Mouse (Mus musculus): ENCODE measurements around the gene Gm28048.

Gm28048 gene

GRCm38 (mm10) chr11:22981984-22982757, at the start of gene Gm28048, which contains the start of gene Commd1:
Gene Gm28048, minus strand, starts transcription at chr11:22982090.
Gene Commd1, minus strand, starts transcription at chr11:22982382.
- DNase-seq (ENCODE audit: low read depth), result peak; percentile 97

DNA sequence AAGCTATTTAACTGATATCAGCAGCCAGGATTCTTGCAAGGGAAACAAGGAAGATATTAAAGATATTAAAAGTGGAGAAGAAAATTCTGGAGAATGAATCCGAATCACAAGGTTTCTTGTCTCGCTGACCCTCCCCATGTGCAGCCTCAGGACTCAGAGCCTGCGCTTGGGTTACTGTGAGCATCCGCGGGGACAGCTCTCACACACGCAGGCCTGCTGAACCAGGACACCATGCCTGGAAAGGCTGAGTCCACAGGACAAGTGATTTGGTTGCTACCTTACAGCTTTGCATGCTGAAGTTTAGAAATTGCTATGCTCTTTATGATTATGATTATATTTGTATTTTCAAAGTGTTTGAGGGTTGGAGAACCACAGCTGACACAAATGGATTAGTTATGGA, 47.5 kb upstream of the Gm28048 start:
- DNase-seq (ENCODE audit: low read depth), result no peak

DNA sequence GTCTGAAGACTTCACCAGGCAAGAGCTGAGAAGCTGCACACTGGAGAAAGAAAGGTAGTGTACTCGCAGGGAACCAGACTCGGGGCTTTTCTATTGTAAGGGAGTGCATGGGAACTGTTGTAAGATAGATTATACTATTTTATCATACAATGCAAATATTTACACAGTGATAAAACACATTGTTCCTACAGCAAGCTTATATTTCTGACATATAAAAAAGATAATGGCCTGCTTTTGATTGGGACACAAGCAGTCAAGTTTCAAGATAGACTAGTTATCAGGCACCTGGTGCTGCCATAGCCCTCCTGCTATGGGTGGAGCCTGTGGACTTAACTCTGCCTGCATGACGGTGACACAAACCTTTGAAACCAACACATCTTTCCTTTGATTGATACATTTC, 47.1 kb upstream of the Gm28048 start:
- no peak for DNase-seq (ENCODE audit: low read depth)

DNA sequence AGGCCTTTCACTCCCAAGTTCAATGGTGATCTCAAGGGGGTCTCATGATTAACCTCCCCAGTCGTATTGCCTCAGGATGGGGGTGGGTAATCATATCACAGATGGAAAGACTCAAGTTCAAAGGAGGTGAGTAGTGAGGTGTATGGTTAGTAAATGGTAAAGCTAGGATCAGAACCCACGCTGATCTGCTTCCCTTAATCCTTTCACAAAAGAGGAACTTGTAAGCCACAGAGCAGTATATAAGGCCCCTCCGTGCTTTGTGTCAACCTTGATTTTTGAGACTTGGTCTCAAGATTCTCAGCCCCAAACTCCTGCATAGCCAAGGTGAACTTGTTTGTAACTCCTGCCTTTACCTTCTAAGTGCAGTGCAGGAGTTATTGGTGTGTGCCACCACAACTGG, 42.3 kb upstream of the Gm28048 start:
- no peak for DNase-seq (ENCODE audit: low read depth)

DNA sequence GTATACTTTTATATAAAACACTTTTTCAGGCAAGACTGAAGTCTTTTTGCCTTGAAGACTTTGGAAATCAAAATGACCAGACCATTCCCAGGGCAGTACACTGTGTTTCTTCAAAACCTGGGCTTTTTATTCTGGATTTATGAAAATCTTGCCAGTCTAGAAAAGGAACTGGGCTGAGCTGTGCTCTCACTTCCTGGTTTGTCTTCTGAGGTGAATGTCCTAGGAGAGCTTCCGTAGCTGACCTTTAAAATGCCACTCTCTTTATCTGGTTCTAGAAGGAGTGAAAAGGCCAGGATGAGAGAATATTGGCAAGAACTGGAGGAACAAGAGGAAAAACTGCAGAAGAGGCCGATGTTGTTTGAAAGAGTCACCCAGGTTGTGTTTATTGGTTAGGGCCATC, 41.3 kb upstream of the Gm28048 start:
- DNase-seq (ENCODE audit: low read depth), result no peak

DNA sequence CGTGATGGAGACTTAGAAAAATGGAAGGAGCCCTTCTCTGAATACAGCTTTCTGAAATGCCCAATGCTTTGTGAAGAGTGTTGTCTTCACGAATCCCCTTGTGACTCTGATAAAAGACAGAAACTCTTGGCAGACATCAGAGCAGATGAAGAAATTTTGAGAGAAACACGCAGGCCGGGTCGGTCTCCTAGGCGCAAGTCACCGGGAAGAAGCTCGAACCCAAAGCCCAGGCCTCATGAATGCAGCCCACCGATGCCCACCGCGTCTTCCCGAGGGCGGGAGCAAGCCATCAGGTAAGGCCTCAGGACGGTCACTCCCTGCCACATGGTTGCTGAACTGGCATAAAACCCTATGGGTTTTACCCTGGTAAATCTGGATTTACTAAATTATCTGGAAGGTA, 39.0 kb upstream of the Gm28048 start:
- DNase-seq (ENCODE audit: low read depth), result no peak

GRCm38 (mm10) chr11:23020116-23020770, 38.4 kb upstream of the Gm28048 start:
- DNase-seq (ENCODE audit: low read depth), result no peak

- no peak for DNase-seq (ENCODE audit: low read depth)
Observed at GRCm38 (mm10) chr11:23017943-23018342, 36.1 kb upstream of the Gm28048 start.

GRCm38 (mm10) chr11:23014996-23015395, 33.1 kb upstream of the Gm28048 start:
- no peak for DNase-seq (ENCODE audit: low read depth)

- peak; percentile 40 for DNase-seq (ENCODE audit: low read depth)
Observed at GRCm38 (mm10) chr11:23013580-23014294, 31.8 kb upstream of the Gm28048 start.

DNA sequence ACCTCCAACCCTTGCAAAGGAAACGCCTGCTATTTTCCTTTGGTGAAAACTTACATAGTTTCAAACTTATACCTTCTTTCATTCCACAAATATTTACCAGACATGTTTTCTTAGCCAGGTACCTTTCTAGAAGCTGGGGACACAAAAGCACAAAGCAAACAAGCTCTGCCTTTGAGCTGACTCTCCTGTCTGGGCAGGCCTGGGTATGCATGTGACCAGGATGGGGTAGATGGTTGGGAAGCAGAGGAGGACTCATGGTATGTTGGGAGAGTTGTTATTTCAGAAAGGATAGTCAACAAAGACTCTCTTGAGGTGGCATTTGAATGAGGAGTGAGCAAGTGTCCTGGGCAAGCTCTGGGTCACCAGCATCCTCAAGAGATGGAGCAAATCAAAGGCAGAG, 31.2 kb upstream of the Gm28048 start:
- DNase-seq (ENCODE audit: low read depth), result no peak

GRCm38 (mm10) chr11:23008824-23009200, 26.9 kb upstream of the Gm28048 start:
- no peak for DNase-seq (ENCODE audit: low read depth)

DNA sequence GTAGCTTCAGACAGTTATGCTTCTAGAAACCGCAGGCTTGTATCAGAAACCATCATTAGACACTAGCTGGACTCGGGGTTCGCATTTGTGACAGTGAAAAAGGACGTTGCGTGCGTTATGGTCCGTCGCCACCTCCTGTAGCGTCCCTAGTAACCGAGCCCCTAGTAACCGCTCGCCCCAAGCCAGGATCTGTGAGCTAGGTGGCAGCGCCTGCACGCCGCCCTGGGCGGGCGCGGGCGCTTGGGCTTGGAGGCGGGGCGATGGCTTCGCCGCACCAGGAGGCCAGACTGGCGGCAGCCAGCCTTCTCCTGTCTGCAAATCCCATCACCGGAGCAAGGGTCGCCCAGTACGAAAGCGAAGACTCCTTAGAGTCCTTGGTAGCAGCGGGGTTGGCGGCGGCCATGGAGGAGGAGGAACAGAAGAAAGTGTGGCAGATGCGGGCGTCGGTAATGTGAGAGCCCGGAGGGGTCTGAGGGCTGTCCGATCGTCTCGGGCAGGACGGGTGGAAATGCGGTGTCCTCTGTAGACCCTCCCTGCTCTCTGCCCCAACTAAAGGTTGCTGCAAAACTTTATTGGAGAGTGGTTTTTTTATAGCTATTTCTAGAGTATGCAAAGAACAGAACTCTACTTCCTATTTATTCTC, 26.4 kb upstream of the Gm28048 start:
- DNase-seq (ENCODE audit: low read depth), result peak; percentile 79

- peak; percentile 89 for DNase-seq (ENCODE audit: low read depth)
Observed at GRCm38 (mm10) chr11:23007481-23008180, 25.7 kb upstream of the Gm28048 start, which contains the start of gene Fam161a. Gene Fam161a, plus strand, starts transcription at chr11:23007531.

DNA sequence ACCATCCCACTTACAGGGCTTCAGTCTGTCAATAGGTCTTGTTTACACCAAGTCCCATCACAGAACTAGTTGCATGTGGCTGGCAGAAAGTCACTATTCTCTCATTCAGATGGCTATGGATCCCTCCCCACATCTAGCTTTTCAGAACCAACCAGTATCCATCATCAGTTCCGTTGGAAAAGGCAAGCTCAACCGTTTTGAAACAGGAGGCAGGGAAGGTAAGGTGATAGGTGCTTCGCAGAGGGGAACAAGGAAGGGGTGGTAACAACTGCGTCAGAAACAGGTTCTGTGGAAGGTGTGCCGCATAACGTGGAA, 25.2 kb upstream of the Gm28048 start:
- DNase-seq (ENCODE audit: low read depth), result no peak

DNA sequence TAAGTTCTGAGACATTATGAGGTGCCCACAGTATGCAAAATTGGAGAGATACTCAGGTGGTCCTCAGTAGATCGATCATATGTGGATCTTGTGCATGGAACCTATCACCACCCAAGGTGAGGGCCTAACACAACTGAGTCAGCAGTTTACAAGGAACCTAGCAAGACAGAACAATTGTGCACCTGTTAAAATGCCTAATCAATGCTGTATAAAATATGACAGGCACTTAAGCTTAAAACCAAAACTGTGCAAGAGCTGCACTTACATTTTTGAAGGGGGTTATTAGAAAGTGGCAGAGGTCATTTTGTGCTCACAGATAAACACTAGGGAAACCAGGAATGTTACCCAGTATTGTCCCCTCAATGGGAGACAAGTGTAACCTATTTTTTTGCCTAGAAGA, 23.4 kb upstream of the Gm28048 start:
- no peak for DNase-seq (ENCODE audit: low read depth)

DNA sequence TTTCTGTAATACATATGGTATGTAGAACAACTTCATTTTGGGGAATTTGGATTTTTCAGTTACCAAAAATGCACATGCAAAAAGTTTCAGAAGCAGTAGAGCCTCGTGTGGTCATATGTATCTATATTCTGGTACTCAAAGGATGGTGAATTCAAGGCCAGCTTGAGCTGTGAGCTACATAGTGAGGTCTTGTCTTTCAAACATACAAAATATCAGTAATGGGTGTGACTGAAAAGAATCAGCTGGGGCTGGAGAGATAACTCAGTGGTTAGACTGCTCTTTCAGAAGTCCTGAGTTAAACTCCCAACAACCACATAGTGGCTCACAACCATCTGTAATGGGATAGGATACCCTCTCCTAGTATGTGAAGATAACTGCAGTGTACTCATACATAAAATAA, 16.4 kb upstream of the Gm28048 start:
- no peak for DNase-seq (ENCODE audit: low read depth)

- no peak for DNase-seq (ENCODE audit: low read depth)
Observed at GRCm38 (mm10) chr11:22995461-22995860, 13.6 kb upstream of the Gm28048 start.

DNA sequence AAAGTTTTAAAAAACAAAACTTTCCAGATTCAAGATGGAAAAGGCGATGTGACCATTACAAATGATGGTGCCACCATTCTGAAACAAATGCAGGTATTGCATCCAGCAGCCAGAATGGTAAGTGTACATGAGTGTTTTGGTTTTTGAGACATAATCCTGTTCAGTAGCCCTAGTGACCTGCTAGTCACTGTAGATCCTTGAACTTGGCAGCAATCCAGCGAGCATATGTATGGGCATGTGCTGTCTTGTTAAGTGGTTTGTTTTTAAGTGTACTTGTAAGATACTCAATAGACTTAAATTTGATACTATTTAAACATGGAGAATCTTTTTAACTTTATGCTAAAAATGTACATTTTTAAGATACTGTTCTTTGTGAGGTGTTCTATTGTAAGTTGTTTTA, 12.4 kb upstream of the Gm28048 start:
- DNase-seq (ENCODE audit: low read depth), result no peak

DNA sequence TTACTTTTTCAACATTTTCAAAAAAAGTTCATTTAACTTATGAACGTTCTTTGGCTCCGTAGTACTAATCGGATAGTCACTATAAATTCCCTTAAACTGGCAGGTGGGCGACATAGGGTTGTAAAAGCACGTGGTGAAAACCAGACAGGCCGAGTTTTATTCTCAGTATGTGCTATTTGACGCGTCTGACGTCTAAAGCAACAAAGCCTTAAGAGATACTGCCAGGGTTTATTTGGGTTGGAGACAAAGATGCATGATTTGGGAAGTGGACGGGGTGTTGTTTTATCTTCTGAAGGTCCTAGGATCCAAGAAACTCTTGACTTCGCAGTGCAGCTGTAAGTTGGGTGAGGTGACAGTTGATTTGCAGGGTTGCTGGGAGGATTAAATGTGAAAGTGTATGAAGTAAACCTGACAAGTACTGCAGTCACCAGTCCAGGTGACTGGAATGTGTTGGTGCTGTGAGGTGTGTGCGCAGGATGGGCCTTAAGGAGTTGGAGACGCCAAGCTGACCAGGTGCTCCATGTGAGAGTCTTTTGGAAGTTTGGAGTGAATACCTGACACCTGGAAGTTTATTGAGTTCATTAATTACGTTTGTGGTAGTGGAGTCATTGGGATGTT, 9.4 kb upstream of the Gm28048 start:
- no peak for DNase-seq (ENCODE audit: low read depth)

GRCm38 (mm10) chr11:22990393-22991126, 8.7 kb upstream of the Gm28048 start, which contains the start of gene Cct4:
Gene Cct4, plus strand, starts transcription at chr11:22990519.
- DNase-seq (ENCODE audit: low read depth), result peak; percentile 88
